Mouse (Mus musculus) brown adipose tissue, adult 24 weeks (tissue): ENCODE measurements around the gene Fam117b. TPM values are rescaled to one million over a fixed set of nuclear protein-coding genes. Genes with fewer than 3 reads are reported as not detected.

Experiments
- H3K27ac ChIP-seq: fragments of 200-500 bp; replicated peaks from 2 replicates; pipeline ENCODE4 v1.5.1; 2012; ENCODE audit warnings: low read depth, mild to moderate bottlenecking, low read length
- H3K4me1 ChIP-seq: fragments of 200-500 bp; 2 replicates; pipeline ENCODE4 v1.6.1; 2012; ENCODE audit warnings: low read length, mixed read lengths; ENCODE audit not compliant: control insufficient read depth, insufficient read depth, insufficient read length
- H3K4me3 ChIP-seq: fragments of 200-500 bp; 2 replicates; pipeline ENCODE4 v1.5.1; 2012; ENCODE audit warnings: low read depth, mild to moderate bottlenecking, low read length, moderate library complexity; ENCODE audit not compliant: insufficient read depth
- polyA plus RNA-seq: library from polyadenylated mRNA; stranded (reverse); fragments of >200 nt; gene quantifications from 2 replicates; pipeline ENCODE4 v1.2.4, GENCODE M21; 2012; ENCODE audit not compliant: missing spikeins, insufficient read depth, insufficient read length

Gene Fam117b
- 3.8 and 5.0 TPM in 2 replicates for polyA plus RNA-seq

DNA sequence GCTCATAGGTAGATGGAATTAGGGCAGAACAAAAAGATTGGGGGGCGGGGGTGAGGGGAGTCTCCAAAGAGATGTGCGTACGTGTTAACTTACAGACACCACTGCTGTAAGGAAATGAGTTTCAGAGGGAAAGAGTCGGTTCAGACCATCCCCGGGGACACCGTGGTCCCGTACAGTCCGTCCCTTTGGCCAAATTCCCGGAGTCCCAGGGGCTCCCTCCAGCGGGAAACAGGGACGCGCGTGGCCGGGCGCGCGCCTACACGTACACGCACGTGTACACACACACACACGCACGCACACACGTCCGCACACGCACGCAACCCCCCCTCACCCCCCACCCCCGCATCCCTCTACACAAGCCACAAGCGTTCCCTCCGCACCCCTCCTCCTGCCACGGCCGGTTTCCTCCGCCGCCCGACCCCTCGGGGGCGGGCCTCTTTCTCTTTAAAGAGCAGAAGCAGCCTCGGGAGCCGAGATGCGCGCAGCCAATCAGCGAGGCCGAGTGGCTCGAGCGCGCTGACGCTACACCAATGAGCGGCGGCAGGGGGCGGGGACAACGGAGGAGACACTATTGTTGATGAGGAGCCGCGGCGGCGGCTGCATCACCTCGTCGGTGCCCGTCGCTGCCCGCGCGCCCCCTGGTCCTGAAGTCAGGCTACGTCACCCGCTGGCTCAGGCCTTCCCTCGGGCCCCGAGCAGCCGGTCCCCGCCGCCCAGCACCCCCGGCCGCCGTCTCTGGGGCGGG is at the start of gene Fam117b:
Gene Fam117b, plus strand, starts transcription at position 594 of the 745 bp plus-strand sequence.
- Histone ChIP-seq H3K4me1 (peaks cover 10% of the 10 kb centered on the region; the same call in 1 of the 2 replicates), H3K4me3 (peak within 1 kb of the TSS; percentile 93), H3K27ac (peak within 1 kb of the TSS; percentile 77)

GRCm38 (mm10) chr1:59868041-59868440 is 44.8 kb upstream of the Fam117b start:
- Histone ChIP-seq H3K4me3 (no peak overlapping the region), H3K4me1 (no peaks in the 10 kb centered on the region), H3K27ac (no peak overlapping the region)

- Histone ChIP-seq H3K4me1 (no peaks in the 10 kb centered on the region), H3K27ac (no peak overlapping the region), H3K4me3 (no peak overlapping the region)
Observed at GRCm38 (mm10) chr1:59874023-59874422, 38.8 kb upstream of the Fam117b start.

GRCm38 (mm10) chr1:59878098-59878497 is 34.7 kb upstream of the Fam117b start:
- no peak overlapping the region for H3K27ac ChIP-seq
- H3K4me3 ChIP-seq: no peak overlapping the region

DNA sequence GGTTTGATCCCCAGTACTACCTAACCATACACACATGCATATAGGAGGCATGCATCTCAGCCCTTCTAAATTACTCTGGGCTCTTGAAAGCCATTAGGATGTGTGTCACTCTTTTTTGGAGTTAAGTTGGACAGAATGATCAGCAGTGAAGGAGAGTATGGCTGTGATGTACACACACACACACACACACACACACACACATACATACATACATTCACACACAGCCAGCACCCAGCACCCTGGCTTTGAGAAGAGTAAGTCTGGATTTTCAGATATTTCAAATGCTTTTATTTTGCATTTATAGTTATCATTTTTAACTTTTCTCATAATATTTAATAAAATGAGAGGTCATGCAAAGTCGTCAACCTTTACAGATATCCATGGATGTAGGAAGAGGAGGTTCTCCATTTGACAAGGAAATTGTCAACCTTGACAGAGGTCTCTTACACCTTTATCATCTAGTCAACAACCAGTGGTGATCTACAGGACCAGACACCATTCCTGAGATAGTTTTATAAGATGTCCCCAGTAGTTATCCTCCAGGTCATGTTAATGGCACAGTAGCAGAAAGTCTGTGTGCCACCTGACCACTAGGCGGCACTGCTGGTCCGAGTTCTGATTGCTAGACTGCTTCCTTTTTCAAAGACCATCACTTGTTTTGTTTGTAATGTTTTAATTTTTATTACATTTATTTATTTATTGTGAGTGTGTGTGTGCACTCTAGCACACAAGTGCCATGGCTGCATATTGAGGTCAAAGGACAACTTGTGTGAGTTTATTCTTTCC is 29.3 kb upstream of the Fam117b start:
- H3K27ac ChIP-seq: no peak overlapping the region
- no peak overlapping the region for H3K4me3 ChIP-seq
- H3K4me1 ChIP-seq: peaks cover 10% of the 10 kb centered on the region; the same call in 1 of the 2 replicates

More at GRCm38 (mm10) chr1:59878098-59878497, 34.7 kb upstream of the Fam117b start:
- no peaks in the 10 kb centered on the region for H3K4me1 ChIP-seq

DNA sequence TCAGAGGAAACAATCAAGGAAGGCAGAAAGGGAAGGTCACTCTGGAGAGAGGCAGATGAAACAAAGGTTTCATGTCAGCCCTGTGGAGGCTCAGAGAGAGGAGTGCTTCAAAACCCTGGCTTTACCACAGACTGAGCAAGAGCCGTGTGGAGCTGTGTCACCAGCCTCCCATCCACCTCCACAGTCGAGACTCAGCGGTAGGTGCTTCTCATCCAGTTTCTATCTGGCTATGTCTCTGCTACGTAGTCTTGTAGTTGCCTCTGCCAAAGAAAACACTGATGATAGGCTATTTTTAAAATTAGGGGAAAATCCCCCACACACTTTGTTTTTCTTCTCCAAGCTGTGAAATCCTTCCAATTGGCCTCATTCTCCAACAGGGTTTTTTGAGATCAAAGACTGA is 25.9 kb upstream of the Fam117b start:
- H3K4me3 ChIP-seq: no peak overlapping the region
- peaks cover 10% of the 10 kb centered on the region; the same call in 1 of the 2 replicates for H3K4me1 ChIP-seq
- no peak overlapping the region for H3K27ac ChIP-seq

DNA sequence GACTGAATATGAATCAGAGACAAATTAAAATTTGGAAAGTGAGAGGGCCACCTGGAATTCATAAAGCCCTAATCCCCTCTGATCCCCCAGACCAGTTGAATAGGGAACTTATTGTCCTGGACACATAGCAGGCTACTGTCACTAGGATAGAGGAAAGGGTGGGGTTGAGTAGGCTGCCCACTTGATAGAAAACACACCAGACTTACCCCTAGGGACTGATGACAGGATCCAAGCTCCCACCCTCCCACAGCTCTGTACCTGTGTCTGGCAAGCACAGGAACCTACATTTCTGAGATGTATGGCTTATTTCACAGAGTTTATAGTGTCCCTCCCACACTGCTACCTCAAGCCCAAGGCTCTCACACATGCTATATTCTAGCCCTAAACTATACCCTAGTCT is 24.8 kb upstream of the Fam117b start:
- Histone ChIP-seq H3K27ac (no peak overlapping the region; the same call in 1 of the 2 replicates), H3K4me3 (no peak overlapping the region), H3K4me1 (peaks cover 10% of the 10 kb centered on the region; the same call in 1 of the 2 replicates)

DNA sequence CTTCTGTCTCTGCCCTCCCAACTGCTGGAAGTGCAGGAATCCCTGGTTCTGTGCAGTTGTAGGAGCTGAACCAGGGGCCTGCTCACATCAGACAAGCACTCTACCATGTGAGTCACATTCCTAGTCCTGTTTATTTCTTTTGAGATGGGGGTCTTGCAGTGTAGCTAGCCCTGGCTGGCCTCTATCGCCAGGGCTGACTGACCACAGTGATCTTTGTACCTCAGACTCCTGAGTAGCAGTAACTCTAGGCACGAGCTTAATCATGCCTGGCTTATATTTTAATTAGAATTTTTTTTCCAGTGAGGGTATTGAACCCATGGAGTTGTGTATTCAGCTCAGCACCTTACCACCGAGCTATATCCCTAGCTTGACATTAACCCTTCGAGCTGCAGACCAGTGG is 21.6 kb upstream of the Fam117b start:
- no peak overlapping the region for H3K4me3 ChIP-seq
- H3K27ac ChIP-seq: no peak overlapping the region
- H3K4me1 ChIP-seq: peaks cover 6% of the 10 kb centered on the region; the same call in 1 of the 2 replicates

DNA sequence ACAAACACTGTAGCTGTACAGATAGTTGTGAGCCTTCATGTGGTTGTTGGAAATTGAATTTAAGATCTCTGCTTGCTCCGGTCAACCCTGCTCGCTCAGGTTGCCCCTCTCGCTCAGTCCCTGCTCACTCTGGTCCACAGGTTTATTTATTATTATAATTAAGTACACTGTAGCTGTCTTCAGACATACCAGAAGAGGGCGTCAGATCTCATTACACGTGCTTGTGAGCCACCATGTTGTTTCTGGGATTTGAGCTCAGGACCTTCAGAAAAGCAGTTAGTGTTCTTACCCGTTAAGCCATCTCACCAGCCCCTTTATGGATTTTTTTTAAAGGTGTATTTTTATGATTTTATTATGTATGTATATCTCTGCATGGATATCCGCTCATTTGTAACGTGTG is 20.0 kb upstream of the Fam117b start:
- H3K4me3 ChIP-seq: no peak overlapping the region
- H3K4me1 ChIP-seq: peaks cover 3% of the 10 kb centered on the region; the same call in 1 of the 2 replicates
- H3K27ac ChIP-seq: no peak overlapping the region

DNA sequence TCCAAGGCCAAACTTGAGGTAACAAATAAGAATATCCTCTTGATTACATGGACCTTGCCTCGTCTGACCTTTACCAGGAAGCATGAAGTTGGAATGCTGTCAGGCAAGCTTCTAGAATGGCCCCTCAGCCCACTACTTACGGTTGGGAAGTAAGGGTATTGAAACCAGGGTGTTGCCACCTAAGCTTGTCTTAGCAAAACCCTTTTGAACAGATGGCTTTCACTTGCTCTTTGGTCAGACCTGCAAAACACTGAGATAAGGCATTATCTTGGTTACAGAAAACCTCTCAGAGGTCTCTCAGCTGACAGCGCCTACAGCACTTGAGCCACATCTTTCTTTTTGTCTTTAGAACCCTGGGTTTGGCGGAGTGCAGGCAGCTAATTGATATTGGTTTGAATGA is 18.8 kb upstream of the Fam117b start:
- no peak overlapping the region for H3K27ac ChIP-seq
- no peaks in the 10 kb centered on the region for H3K4me1 ChIP-seq
- H3K4me3 ChIP-seq: no peak overlapping the region

DNA sequence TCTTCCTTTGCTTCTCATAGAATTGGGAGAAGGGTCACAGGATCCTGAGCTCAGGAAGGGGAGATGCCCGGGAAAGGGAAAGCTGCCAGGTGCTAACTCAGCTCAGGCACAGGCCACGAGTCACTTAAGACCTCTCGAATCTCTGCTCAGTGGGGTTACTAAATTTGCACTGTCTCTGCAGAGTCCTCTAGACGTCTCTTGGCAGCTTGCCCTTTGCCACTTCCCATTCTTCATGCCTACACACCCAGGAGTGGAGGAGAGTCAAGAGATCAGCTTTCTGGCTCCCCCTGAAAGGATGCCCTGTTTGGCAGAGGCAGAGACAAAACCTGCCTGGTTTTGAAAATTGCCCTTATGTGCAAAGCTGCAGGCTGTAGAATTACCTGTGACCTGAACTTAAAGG is 17.4 kb upstream of the Fam117b start:
- Histone ChIP-seq H3K27ac (no peak overlapping the region), H3K4me1 (peaks cover 2% of the 10 kb centered on the region; the same call in 1 of the 2 replicates), H3K4me3 (no peak overlapping the region)

DNA sequence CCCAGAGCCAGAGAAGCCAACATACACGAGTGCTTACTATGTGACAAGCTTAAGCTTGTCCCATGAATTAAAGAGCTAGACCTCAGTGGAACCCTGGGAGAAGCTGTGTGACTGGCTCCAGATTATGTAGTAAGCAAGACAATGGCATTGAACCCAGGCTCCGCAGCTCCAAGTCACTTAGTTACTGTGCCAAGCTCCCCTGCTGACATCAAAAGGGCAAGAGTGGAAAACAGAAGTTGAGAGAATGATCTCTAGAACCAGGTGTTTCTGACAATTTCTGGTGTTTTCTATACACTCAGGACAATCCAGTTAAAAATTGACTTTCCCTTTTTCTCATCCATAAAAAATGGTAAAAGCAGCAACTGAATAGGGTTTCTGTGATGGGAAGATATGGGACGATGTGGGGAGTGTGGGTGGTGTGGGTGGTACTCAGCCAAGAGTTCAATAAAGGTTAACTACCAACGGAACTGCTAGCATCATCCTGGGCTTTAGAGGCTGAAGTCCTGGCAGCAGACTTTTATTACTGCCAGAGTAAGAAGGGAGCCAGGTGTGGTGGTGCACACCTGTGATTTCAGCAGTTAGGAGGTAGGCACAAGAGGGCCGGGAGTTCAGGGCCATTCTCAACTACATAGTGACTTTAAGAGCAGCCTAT is 15.5 kb upstream of the Fam117b start:
- Histone ChIP-seq H3K4me1 (peaks cover 9% of the 10 kb centered on the region), H3K27ac (no peak overlapping the region), H3K4me3 (no peak overlapping the region)

DNA sequence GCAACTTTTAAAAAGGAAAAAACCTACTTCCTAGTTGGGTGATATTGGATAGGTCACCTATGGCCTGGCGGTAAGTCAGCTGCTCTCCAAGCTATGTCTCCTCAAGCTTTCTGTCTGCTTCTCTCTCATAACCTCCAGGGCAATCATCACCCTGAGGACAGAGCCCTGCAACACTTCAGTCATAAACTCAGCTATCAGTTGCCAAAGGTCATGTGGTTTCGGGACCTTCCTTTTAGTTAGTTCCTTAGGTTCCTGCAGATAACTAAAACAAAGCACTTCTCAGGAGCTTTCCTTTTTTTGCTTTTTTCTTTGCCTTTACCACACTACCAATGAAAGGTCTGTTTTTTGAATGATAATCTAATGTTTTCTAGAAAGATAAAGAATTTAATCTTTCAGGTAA is 13.1 kb upstream of the Fam117b start:
- H3K4me1 ChIP-seq: peaks cover 14% of the 10 kb centered on the region
- no peak overlapping the region for H3K4me3 ChIP-seq
- H3K27ac ChIP-seq: no peak overlapping the region

DNA sequence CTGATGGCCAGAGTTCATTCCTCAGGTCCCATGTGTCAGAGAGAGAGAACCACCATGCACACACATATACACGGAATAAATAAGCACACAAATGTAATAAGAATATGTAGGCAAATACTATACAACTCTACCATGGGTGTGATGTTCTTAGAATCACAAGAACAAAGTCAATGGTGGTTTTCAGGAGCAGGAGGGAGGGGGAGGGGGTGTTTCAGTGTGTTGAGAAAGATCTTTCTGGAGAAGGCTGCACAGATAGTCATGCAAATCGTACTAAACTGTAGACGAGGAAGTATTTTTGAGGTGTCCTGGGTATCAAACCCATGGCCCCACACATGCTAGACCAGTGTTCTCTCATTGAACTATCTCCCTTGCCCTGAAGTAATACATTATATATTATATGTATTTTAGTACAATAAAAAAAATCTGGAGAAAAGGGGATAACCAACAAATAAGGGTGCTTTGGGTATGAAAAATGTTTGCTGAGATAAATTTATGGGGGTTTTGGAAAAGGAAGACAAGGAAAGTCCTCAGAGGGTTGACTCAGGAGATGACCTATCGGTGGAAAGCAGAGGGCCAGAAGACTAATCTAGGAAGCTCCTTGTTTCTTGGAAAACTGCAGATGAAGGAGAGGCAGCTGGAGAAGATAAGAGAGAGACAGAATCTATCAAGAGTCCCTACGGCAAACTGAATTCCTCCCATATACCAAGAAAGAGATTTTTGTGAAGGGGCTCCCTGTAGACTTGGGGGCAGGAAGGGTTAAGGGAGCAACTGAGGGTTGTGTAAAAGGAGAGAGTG is 11.5 kb upstream of the Fam117b start:
- Histone ChIP-seq H3K27ac (peak overlapping the region; percentile 60; the same call in 1 of the 2 replicates), H3K4me3 (no peak overlapping the region), H3K4me1 (peaks cover 14% of the 10 kb centered on the region)
